Mouse (Mus musculus): ENCODE results near the gene Stxbp1. TPM values are rescaled to one million over a fixed set of nuclear protein-coding genes. Genes with fewer than 3 reads are reported as not detected.

Stxbp1 gene
- polyA plus RNA-seq, 1 experiment from 2014 or later, result 19.6 TPM

- Histone ChIP-seq H3K27ac (ENCODE audit: low read length) (peak overlapping the region; percentile 88), H3K27me3 (ENCODE audit: insufficient read depth, low read length) (no peaks in the 10 kb centered on the region), H3K4me3 (ENCODE audit: low read length) (no peak overlapping the region), H3K9me3 (ENCODE audit: low read length) (no peaks in the 10 kb centered on the region), H3K4me1 (ENCODE audit: insufficient read depth, low read length) (peaks cover 68% of the 10 kb centered on the region), H3K36me3 (ENCODE audit: insufficient read depth, low read length) (no peaks in the 10 kb centered on the region), H3K4me2 (replicated peaks; ENCODE audit: low read depth, low read length) (peak overlapping the region; percentile 22), H3K9ac (replicated peaks; ENCODE audit: low read length) (peak overlapping the region; percentile 18; the same call in 1 of the 2 replicates)
- WGBS, result 14% methylated on average over 7 of the region's 7 CpGs
- ATAC-seq (ENCODE audit: low FRiP score, low TSS enrichment), result 0 out of 2 replicates have a peak, but pooled peaks have one; percentile 28
Measured at GRCm38 (mm10) chr2:32884745-32885144, 37.7 kb upstream of the Stxbp1 start.

- ATAC-seq (ENCODE audit: low FRiP score, low TSS enrichment), result peak; percentile 40
- Histone ChIP-seq H3K4me3 (ENCODE audit: low read length) (no peak overlapping the region), H3K9ac (replicated peaks; ENCODE audit: low read length) (peak overlapping the region; percentile 30), H3K9me3 (ENCODE audit: low read length) (no peaks in the 10 kb centered on the region), H3K4me1 (ENCODE audit: insufficient read depth, low read length) (peaks cover 73% of the 10 kb centered on the region), H3K27ac (ENCODE audit: low read length) (peak overlapping the region; percentile 88), H3K4me2 (replicated peaks; ENCODE audit: low read depth, low read length) (peak overlapping the region; percentile 22), H3K36me3 (ENCODE audit: insufficient read depth, low read length) (no peaks in the 10 kb centered on the region), H3K27me3 (ENCODE audit: insufficient read depth, low read length) (no peaks in the 10 kb centered on the region)
- 39% methylated on average over 13 of the region's 21 CpGs for WGBS
Measured at GRCm38 (mm10) chr2:32882283-32883043, 35.4 kb upstream of the Stxbp1 start.

- WGBS, result 21% methylated on average over 3 of the region's 3 CpGs
- ATAC-seq (ENCODE audit: low FRiP score, low TSS enrichment), result no peak
- H3K27me3 ChIP-seq (ENCODE audit: insufficient read depth, low read length), result no peaks in the 10 kb centered on the region
- no peaks in the 10 kb centered on the region for H3K36me3 ChIP-seq (ENCODE audit: insufficient read depth, low read length)
- H3K9me3 ChIP-seq (ENCODE audit: low read length), result no peaks in the 10 kb centered on the region
- no peak overlapping the region for H3K4me2 ChIP-seq (replicated peaks; ENCODE audit: low read depth, low read length)
- H3K9ac ChIP-seq (replicated peaks; ENCODE audit: low read length), result no peak overlapping the region
- peak overlapping the region; percentile 88 for H3K27ac ChIP-seq (ENCODE audit: low read length)
- H3K4me1 ChIP-seq (ENCODE audit: insufficient read depth, low read length), result peaks cover 77% of the 10 kb centered on the region
- no peak overlapping the region for H3K4me3 ChIP-seq (ENCODE audit: low read length)
Measured at GRCm38 (mm10) chr2:32881723-32882122, 34.7 kb upstream of the Stxbp1 start.

- Histone ChIP-seq H3K27ac (ENCODE audit: low read length) (peak overlapping the region; percentile 88), H3K27me3 (ENCODE audit: insufficient read depth, low read length) (no peaks in the 10 kb centered on the region), H3K9ac (replicated peaks; ENCODE audit: low read length) (peak overlapping the region; percentile 44), H3K4me2 (replicated peaks; ENCODE audit: low read depth, low read length) (peak overlapping the region; percentile 12; the same call in 1 of the 2 replicates), H3K36me3 (ENCODE audit: insufficient read depth, low read length) (no peaks in the 10 kb centered on the region), H3K4me3 (ENCODE audit: low read length) (no peak overlapping the region), H3K4me1 (ENCODE audit: insufficient read depth, low read length) (peaks cover 82% of the 10 kb centered on the region), H3K9me3 (ENCODE audit: low read length) (no peaks in the 10 kb centered on the region)
- 21% methylated on average over 6 of the region's 6 CpGs for WGBS
- ATAC-seq (ENCODE audit: low FRiP score, low TSS enrichment), result no peak
Measured at GRCm38 (mm10) chr2:32881054-32881453, 34.0 kb upstream of the Stxbp1 start.

GRCm38 (mm10) chr2:32879593-32879992, 32.5 kb upstream of the Stxbp1 start:
- no peak overlapping the region for H3K9ac ChIP-seq (replicated peaks; ENCODE audit: low read length)
- no peak for ATAC-seq (ENCODE audit: low FRiP score, low TSS enrichment)
- 84% methylated on average over 5 of the region's 5 CpGs for WGBS
- no peak overlapping the region for H3K4me3 ChIP-seq (ENCODE audit: low read length)
- H3K9me3 ChIP-seq (ENCODE audit: low read length), result no peaks in the 10 kb centered on the region
- peaks cover 84% of the 10 kb centered on the region for H3K4me1 ChIP-seq (ENCODE audit: insufficient read depth, low read length)
- H3K27me3 ChIP-seq (ENCODE audit: insufficient read depth, low read length), result no peaks in the 10 kb centered on the region
- H3K4me2 ChIP-seq (replicated peaks; ENCODE audit: low read depth, low read length), result peak overlapping the region; percentile 98; the same call in 1 of the 2 replicates
- no peaks in the 10 kb centered on the region for H3K36me3 ChIP-seq (ENCODE audit: insufficient read depth, low read length)
- no peak overlapping the region for H3K27ac ChIP-seq (ENCODE audit: low read length)

- H3K27ac ChIP-seq (ENCODE audit: low read length), result no peak overlapping the region
- WGBS, result 58% methylated on average over 3 of the region's 3 CpGs
- peak overlapping the region; percentile 87 for H3K4me3 ChIP-seq (ENCODE audit: low read length)
- no peaks in the 10 kb centered on the region for H3K9me3 ChIP-seq (ENCODE audit: low read length)
- peaks cover 86% of the 10 kb centered on the region for H3K4me1 ChIP-seq (ENCODE audit: insufficient read depth, low read length)
- no peaks in the 10 kb centered on the region for H3K36me3 ChIP-seq (ENCODE audit: insufficient read depth, low read length)
- H3K9ac ChIP-seq (replicated peaks; ENCODE audit: low read length), result peak overlapping the region; percentile 92
- H3K4me2 ChIP-seq (replicated peaks; ENCODE audit: low read depth, low read length), result peak overlapping the region; percentile 98
- no peaks in the 10 kb centered on the region for H3K27me3 ChIP-seq (ENCODE audit: insufficient read depth, low read length)
- no peak for ATAC-seq (ENCODE audit: low FRiP score, low TSS enrichment)
Measured at GRCm38 (mm10) chr2:32878396-32878795, 31.4 kb upstream of the Stxbp1 start.

GRCm38 (mm10) chr2:32877761-32878393, 30.8 kb upstream of the Stxbp1 start:
- ATAC-seq (ENCODE audit: low FRiP score, low TSS enrichment), result no peak
- no peaks in the 10 kb centered on the region for H3K9me3 ChIP-seq (ENCODE audit: low read length)
- peak overlapping the region; percentile 98 for H3K4me2 ChIP-seq (replicated peaks; ENCODE audit: low read depth, low read length)
- H3K27ac ChIP-seq (ENCODE audit: low read length), result peak overlapping the region; percentile 95; the same call in 1 of the 2 replicates
- H3K4me3 ChIP-seq (ENCODE audit: low read length), result peak overlapping the region; percentile 87
- H3K36me3 ChIP-seq (ENCODE audit: insufficient read depth, low read length), result no peaks in the 10 kb centered on the region
- H3K27me3 ChIP-seq (ENCODE audit: insufficient read depth, low read length), result no peaks in the 10 kb centered on the region
- H3K9ac ChIP-seq (replicated peaks; ENCODE audit: low read length), result peak overlapping the region; percentile 92
- WGBS, result 60% methylated on average over 6 of the region's 6 CpGs
- peaks cover 83% of the 10 kb centered on the region for H3K4me1 ChIP-seq (ENCODE audit: insufficient read depth, low read length)

- Histone ChIP-seq H3K27ac (ENCODE audit: low read length) (peak overlapping the region; percentile 95), H3K9ac (replicated peaks; ENCODE audit: low read length) (peak overlapping the region; percentile 92), H3K36me3 (ENCODE audit: insufficient read depth, low read length) (no peaks in the 10 kb centered on the region), H3K9me3 (ENCODE audit: low read length) (no peaks in the 10 kb centered on the region), H3K4me2 (replicated peaks; ENCODE audit: low read depth, low read length) (peak overlapping the region; percentile 98), H3K4me1 (ENCODE audit: insufficient read depth, low read length) (peaks cover 77% of the 10 kb centered on the region), H3K27me3 (ENCODE audit: insufficient read depth, low read length) (no peaks in the 10 kb centered on the region), H3K4me3 (ENCODE audit: low read length) (peak overlapping the region; percentile 87)
- 33% methylated on average over 5 of the region's 5 CpGs for WGBS
- no peak for ATAC-seq (ENCODE audit: low FRiP score, low TSS enrichment)
Measured at GRCm38 (mm10) chr2:32877303-32877702, 30.3 kb upstream of the Stxbp1 start.

- ATAC-seq (ENCODE audit: low FRiP score, low TSS enrichment), result peak; percentile 5; the same call in 1 of the 2 replicates
- WGBS, result 4% methylated on average over 20 of the region's 20 CpGs
Measured at GRCm38 (mm10) chr2:32876490-32877302, 29.7 kb upstream of the Stxbp1 start.

More at GRCm38 (mm10) chr2:32876490-32877302, 29.7 kb upstream of the Stxbp1 start:
- Histone ChIP-seq H3K4me1 (ENCODE audit: insufficient read depth, low read length) (peaks cover 71% of the 10 kb centered on the region), H3K4me3 (ENCODE audit: low read length) (peak overlapping the region; percentile 87), H3K27me3 (ENCODE audit: insufficient read depth, low read length) (no peaks in the 10 kb centered on the region), H3K9me3 (ENCODE audit: low read length) (no peaks in the 10 kb centered on the region), H3K36me3 (ENCODE audit: insufficient read depth, low read length) (no peaks in the 10 kb centered on the region), H3K9ac (replicated peaks; ENCODE audit: low read length) (peak overlapping the region; percentile 92), H3K4me2 (replicated peaks; ENCODE audit: low read depth, low read length) (peak overlapping the region; percentile 98), H3K27ac (ENCODE audit: low read length) (peak overlapping the region; percentile 95)

All from kidney, embryonic 16.5 days (tissue).